Mouse (Mus musculus): Measurements from ENCODE around the gene Fosb. TPM values are rescaled to one million over a fixed set of nuclear protein-coding genes. Genes with fewer than 3 reads are reported as not detected.
"Not testable (repeated sequence)": the region's sequence is repeated elsewhere in the genome, so short reads cannot be mapped to it uniquely, and the experiment has no call there.

The Fosb gene
- polyA plus RNA-seq, 1 experiment from 2014 or later = not detected

DNA sequence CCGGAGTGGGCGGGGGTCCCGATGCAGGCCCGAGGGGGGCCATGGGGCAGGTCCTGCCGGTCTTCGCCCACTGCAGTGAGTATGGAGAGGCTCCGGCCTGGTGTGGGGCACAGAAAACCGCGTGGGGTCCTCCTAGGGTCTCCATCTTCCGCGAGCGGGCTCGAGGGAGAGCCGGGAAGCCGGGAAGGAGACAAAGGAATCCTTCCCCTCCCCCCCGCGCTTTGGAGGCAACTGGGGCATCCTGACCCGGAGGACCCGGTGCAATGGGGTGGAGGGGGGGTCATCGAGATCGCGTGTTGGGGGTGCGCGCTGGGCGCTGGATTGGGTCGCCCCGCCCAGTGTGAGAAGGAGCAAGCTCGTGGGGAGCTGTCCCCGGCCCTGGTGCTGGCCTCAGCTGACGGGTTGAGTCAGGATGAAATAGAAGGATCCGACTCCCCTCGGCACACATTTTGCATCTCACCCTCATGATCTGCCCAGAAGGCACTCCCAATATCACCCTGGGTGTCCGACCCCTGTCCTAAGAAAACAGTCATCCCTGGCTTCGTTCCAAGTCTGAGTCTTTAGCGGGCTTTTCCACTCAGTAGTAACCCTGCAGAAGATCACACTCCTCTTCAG, 27.0 kb downstream of the Fosb start:
- WGBS = under 1% methylated on average over 35 of the region's 35 CpGs
- no peaks in the 10 kb centered on the region for H3K9me3 ChIP-seq (replicated peaks)
- ATAC-seq (ENCODE audit: low FRiP score) = peak; percentile 82
- peak overlapping the region; percentile 79 for H3K4me2 ChIP-seq (replicated peaks)
- peaks cover 19% of the 10 kb centered on the region for H3K36me3 ChIP-seq
- peak overlapping the region; percentile 91 for H3K9ac ChIP-seq
- peak overlapping the region; percentile 89 for H3K27ac ChIP-seq
- peaks cover 40% of the 10 kb centered on the region for H3K27me3 ChIP-seq
- H3K4me1 ChIP-seq = peaks cover 16% of the 10 kb centered on the region
- peak overlapping the region; percentile 78 for H3K4me3 ChIP-seq

DNA sequence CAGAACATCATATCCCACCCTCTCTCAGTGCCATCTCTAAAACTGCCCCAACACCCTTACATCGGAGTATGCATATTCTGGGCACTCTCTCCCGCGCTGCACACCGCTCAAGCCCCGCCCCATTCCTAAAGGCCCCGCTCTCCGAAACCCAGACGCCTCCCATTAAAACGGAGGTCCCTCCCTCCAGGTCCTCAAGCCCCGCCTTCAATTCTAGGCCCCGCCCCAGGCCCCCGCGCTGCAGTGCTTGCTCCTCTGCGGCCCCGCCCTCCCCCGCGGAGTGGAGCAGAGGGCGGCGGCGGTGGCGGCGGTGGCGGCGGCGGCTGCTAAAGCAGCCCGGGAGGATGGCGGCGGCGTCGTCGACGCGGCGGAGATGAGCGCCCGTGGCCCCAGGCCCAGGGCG, 27.5 kb downstream of the Fosb start, which contains the start of gene Rtn2:
Gene Rtn2 (plus strand): TSS at position 240 of the 400 bp plus-strand sequence.
- ATAC-seq (ENCODE audit: low FRiP score) = peak; percentile 85
- 1% methylated on average over 37 of the region's 37 CpGs for WGBS
- peaks cover 45% of the 10 kb centered on the region for H3K27me3 ChIP-seq
- H3K9me3 ChIP-seq (replicated peaks) = no peaks in the 10 kb centered on the region
- H3K36me3 ChIP-seq = peaks cover 14% of the 10 kb centered on the region
- H3K4me2 ChIP-seq (replicated peaks) = peak within 1 kb of the TSS; percentile 79
- H3K4me3 ChIP-seq = peak within 1 kb of the TSS; percentile 78
- H3K4me1 ChIP-seq = peaks cover 16% of the 10 kb centered on the region
- peak within 1 kb of the TSS; percentile 91 for H3K9ac ChIP-seq
- peak within 1 kb of the TSS; percentile 89 for H3K27ac ChIP-seq

DNA sequence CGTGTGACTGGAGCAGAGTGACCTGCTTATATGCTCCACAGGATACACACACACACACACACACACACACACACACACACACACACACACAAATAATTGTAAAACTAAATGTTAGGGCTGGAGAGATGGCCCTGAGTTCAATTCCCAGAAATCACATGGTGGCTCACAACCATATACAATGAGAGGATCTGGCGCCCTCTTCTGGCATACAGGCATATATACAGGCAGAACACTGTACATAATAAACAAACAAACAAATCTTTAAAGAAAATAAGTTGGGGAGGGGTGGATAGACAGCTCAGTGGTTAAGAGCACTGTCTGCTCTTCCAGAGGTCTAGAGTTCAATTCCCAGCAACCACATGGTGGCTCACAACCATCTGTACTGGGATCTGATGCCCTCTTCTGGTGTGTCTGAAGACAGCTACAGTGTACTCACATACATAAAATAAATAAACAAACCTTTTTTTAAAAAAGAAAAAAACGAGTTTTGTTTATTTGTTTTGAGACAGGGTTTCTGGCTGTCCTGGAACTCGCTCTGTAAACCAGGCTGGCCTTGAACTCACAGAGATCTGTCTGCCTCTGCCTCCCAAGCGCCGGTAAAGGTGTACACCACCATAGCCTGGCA, 28.1 kb downstream of the Fosb start:
- peak overlapping the region; percentile 79 for H3K4me2 ChIP-seq (replicated peaks)
- H3K27ac ChIP-seq; H3K9ac ChIP-seq; H3K36me3 ChIP-seq; H3K9me3 ChIP-seq (replicated peaks): not testable (repeated sequence)
- H3K27me3 ChIP-seq = peaks cover 51% of the 10 kb centered on the region
- peaks cover 16% of the 10 kb centered on the region for H3K4me1 ChIP-seq
- WGBS = 40% methylated on average over 6 of the region's 6 CpGs
- ATAC-seq (ENCODE audit: low FRiP score) = peak; percentile 4; the same call in 1 of the 2 replicates
- H3K4me3 ChIP-seq = peak overlapping the region; percentile 78

DNA sequence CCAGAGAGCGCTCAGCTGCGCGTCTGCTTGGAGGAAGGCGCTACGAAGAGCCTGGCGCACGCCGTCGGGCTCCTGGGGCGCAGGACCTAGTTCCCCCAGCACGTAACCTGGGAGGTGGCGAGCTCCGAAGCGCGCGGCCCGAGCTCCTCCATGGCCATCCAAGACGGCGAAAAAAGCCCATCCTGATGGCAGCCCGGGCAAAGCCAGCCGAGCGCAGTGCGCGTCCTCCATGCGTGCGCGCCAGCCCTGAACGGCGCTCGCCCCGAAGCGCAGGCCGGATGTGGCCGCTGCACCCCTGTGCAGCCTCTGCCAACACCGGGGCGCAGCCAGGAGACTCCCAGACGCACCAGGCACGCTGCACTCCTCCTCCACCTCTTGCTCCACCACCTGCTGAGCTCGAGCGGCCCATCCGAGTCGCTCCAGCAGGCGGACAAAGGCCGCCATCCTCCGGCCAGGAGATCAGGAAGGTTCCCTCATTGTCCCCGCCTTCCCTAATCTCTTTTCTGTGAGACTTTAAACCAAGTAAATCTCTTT, 30.2 kb downstream of the Fosb start, which contains the start of gene Ppm1n:
Gene Ppm1n (minus strand): TSS at position 484 of the 534 bp plus-strand sequence.
- Histone ChIP-seq H3K4me1 (peaks cover 16% of the 10 kb centered on the region), H3K27me3 (peaks cover 56% of the 10 kb centered on the region), H3K9me3 (replicated peaks) (no peaks in the 10 kb centered on the region), H3K9ac (peak within 1 kb of the TSS; percentile 27; the same call in 1 of the 2 replicates), H3K36me3 (no peaks in the 10 kb centered on the region), H3K4me2 (replicated peaks) (peak within 1 kb of the TSS; percentile 49), H3K27ac (no peak within 1 kb of the TSS), H3K4me3 (peak within 1 kb of the TSS; percentile 31)
- 1% methylated on average over 46 of the region's 46 CpGs for WGBS
- no peak for ATAC-seq (ENCODE audit: low FRiP score)

DNA sequence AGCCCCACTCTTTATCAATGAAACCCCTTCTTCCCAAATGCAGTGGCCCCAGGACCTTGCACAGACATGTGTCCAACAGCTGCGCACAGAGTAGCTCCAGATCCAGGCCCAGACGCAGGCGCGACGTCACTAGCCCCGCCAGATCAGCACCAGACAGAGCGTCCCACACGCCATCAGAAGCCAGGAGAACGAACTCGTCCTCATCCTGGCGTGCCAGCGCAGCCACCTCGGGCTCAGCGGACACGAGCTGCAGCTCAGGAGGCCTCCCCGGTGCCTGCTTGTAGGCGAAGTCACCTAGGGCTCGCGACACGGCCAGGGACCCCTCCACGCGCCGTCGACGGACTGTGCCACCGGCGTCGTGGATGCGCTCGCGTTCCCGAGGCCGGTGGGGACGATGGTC, 30.8 kb downstream of the Fosb start:
- peak overlapping the region; percentile 49 for H3K4me2 ChIP-seq (replicated peaks)
- no peak overlapping the region for H3K9ac ChIP-seq
- no peak for ATAC-seq (ENCODE audit: low FRiP score)
- H3K27me3 ChIP-seq = peaks cover 56% of the 10 kb centered on the region
- H3K36me3 ChIP-seq = no peaks in the 10 kb centered on the region
- no peak overlapping the region for H3K27ac ChIP-seq
- H3K4me1 ChIP-seq = peaks cover 14% of the 10 kb centered on the region
- H3K9me3 ChIP-seq (replicated peaks) = no peaks in the 10 kb centered on the region
- peak overlapping the region; percentile 31 for H3K4me3 ChIP-seq
- WGBS = 2% methylated on average over 34 of the region's 34 CpGs

DNA sequence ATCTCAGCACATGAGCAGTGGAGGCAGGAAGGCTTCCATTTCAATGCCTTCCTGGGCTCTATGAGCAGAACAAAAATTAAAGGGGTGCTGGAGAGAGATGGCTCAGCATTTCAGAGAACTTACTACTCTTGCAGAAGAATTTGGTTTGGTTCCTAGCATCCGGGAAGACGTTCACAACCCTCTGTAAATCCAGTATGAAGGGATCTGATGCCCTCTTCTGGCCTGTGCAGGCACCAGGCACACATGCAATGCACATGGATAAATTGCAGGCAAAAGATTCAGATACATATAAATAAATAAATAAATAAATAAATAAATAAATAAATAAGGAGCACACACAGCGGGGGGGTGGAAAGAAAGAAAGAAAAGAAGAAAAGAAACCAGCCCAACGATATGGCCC, 33.6 kb downstream of the Fosb start:
- Histone ChIP-seq H3K4me3 (no peak overlapping the region), H3K27ac (no peak overlapping the region), H3K9ac (no peak overlapping the region), H3K4me1 (peaks cover 4% of the 10 kb centered on the region), H3K36me3 (no peaks in the 10 kb centered on the region), H3K4me2 (replicated peaks) (no peak overlapping the region), H3K27me3 (peaks cover 49% of the 10 kb centered on the region), H3K9me3 (replicated peaks) (no peaks in the 10 kb centered on the region)
- no peak for ATAC-seq (ENCODE audit: low FRiP score)
- WGBS = 60% methylated on average over 4 of the region's 4 CpGs

DNA sequence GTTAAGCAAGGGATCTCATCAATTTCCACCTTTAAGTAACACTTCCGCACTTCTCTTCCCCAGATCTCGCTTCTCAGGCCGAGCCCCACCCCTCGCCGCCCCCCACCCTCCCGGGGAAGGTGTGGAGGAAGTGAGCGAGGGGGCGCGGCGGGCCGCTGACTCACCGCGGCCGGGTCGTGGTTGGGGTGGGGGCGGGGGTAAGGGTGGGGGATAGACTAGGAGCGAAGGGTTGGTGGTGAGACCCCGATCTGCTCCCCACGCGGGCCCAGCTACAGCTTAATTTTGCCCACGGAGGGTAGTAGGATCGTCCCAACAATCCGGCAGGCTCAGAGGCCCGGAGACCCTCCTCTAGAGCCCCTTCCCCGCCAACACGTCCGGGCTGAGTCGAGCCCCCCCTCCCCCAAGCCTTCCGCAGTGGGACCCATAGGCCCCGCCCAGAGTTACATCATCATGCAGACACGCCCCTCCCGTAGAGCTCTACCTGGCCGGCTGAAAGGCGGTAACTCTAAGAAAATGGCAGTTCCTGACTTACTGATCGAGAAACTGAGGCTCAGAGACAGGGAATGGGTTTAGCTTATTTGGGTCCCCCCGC, 37.6 kb downstream of the Fosb start:
- peaks cover 9% of the 10 kb centered on the region for H3K27me3 ChIP-seq
- H3K36me3 ChIP-seq = no peaks in the 10 kb centered on the region
- peak overlapping the region; percentile 94 for H3K9ac ChIP-seq
- peak; percentile 69 for ATAC-seq (ENCODE audit: low FRiP score)
- under 1% methylated on average over 35 of the region's 36 CpGs for WGBS
- peak overlapping the region; percentile 97 for H3K4me3 ChIP-seq
- peak overlapping the region; percentile 92 for H3K4me2 ChIP-seq (replicated peaks)
- H3K4me1 ChIP-seq = peaks cover 23% of the 10 kb centered on the region
- no peaks in the 10 kb centered on the region for H3K9me3 ChIP-seq (replicated peaks)
- H3K27ac ChIP-seq = peak overlapping the region; percentile 86

DNA sequence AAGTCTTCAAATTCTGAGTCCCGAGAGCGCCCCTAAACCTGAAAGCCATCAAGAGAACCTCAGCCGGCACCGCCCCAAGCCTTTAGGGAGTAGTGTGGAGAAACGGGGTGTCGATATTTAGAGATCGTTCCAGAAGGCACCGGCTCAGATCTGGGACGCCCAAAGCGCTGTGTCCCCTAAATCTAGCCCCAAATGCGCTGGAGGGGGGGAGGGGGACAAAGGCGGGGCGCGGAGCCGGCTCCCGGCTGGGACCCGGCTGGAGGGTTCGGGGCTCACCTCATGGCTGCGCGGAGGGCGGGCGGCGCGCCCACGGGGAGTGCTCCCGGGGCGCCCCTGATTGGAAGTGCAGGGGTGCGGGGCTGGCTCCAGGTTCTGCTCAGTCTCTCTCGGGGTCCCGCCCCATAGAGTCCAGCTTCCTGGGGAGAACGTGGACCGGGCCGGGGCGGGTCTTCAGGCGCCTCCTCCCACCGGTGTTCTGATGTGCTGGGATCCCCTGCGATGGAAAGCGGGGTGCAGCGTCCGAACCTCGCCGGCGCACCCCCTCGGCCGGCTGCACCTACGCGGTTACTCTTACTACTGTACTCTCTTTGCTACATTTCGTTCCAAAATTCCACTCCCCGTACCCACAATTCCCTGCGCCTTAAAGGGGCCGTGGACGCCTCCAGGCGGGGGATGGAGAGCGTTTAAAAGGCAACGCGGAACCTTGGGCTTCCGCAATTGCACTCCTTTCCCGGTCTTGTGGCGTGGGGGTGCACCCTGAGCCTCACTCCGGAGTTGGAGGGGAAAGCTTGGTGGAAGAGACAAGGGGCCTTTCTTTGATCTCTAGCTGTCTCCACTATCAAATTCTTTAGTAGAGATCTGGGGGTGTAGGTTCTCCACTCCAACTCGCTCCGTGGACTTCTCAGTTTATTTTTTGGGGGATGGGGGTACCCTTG, 38.3 kb downstream of the Fosb start, which contains the start of gene Vasp:
Gene Vasp (minus strand): TSS at position 580 of the 935 bp plus-strand sequence.
- WGBS = under 1% methylated on average over 60 of the region's 62 CpGs
- peaks cover 23% of the 10 kb centered on the region for H3K4me1 ChIP-seq
- H3K36me3 ChIP-seq = no peaks in the 10 kb centered on the region
- peak within 1 kb of the TSS; percentile 86 for H3K27ac ChIP-seq
- H3K9me3 ChIP-seq (replicated peaks) = no peaks in the 10 kb centered on the region
- H3K4me2 ChIP-seq (replicated peaks) = peak within 1 kb of the TSS; percentile 92
- peak within 1 kb of the TSS; percentile 97 for H3K4me3 ChIP-seq
- H3K9ac ChIP-seq = peak within 1 kb of the TSS; percentile 94
- H3K27me3 ChIP-seq = peaks cover 5% of the 10 kb centered on the region
- ATAC-seq (ENCODE audit: low FRiP score) = peak; percentile 81

DNA sequence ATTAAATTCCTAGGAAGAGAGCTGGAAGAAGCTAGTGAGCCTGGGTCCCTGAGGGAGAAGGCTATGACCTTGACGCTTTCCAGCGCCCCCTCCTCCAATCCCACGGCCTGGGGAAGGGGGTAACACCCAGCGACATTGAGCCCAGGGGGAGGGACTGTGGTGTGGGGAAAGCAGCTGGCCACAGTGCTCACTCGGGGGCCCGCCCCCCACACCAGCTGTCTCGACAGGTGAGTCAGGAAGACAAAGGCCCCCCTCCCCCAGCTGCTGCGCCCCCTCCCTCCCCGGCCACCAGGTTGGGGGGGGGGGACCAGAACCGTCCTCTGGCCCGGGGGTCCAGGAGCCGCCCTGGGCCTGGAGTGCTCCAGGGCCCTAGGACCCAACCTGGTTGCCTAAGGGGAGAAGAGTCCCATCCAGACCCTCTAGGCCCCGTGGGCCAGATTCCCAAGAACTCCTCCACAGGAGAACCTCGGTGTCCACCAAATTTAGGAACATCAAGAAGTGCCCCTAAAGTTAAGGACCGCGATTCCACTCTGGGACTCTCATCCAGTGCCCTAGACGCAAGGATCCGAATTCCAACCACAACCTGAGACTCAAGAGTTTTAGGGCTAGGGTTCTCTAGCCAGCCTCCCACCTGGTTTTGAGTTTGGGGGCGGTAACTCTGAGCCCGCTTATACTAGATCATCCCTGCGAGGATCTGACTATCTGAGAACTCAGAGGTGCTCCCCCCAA, 39.2 kb downstream of the Fosb start:
- peak overlapping the region; percentile 86 for H3K27ac ChIP-seq
- peak overlapping the region; percentile 97 for H3K4me3 ChIP-seq
- H3K9ac ChIP-seq = peak overlapping the region; percentile 94
- H3K36me3 ChIP-seq = no peaks in the 10 kb centered on the region
- WGBS = 0% methylated on average over 15 of the region's 21 CpGs
- peaks cover 28% of the 10 kb centered on the region for H3K4me1 ChIP-seq
- peak overlapping the region; percentile 92 for H3K4me2 ChIP-seq (replicated peaks)
- H3K9me3 ChIP-seq (replicated peaks) = no peaks in the 10 kb centered on the region
- no peak for ATAC-seq (ENCODE audit: low FRiP score)
- peaks cover 5% of the 10 kb centered on the region for H3K27me3 ChIP-seq

DNA sequence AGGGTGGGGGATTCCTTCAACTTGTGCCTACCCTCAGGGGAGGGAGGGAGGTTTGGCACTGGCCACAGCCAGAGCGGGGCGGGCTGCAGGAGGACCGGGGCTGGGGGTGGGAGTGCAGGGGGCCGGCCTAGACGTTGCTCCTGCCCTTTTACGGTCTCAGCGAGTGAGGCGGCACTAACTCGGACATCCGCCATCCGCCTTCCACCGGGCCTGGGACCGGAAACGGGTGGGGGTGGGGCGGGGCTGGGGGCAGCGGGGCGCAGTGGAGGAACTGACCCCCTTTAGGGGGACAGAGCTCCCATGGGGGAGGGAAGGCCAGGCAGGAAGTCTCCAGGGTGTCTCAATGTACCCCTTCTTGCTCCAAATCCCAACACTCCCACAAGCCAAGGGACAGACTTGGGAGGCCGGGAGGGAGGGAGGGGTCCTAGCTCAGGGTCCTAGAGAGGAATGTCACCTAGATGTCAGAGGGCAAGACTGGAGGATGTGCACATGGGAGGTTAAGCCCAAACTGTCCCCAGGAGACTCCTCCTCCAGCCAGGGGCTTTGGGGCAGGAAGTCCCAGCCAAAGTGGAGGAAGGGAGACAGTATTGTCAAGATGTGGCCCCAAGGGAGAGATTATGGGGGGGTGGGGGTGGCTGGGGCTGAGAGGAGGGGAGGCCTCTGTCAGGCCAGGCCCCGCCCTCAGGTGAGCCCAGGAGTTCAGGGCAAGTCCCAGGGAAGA, 40.0 kb downstream of the Fosb start:
- Histone ChIP-seq H3K9me3 (replicated peaks) (no peaks in the 10 kb centered on the region), H3K27ac (peak overlapping the region; percentile 48; the same call in 1 of the 2 replicates), H3K36me3 (peaks cover 4% of the 10 kb centered on the region), H3K4me1 (peaks cover 34% of the 10 kb centered on the region), H3K9ac (peak overlapping the region; percentile 75), H3K4me2 (replicated peaks) (peak overlapping the region; percentile 92), H3K4me3 (peak overlapping the region; percentile 97), H3K27me3 (peaks cover 3% of the 10 kb centered on the region)
- ATAC-seq (ENCODE audit: low FRiP score) = no peak
- 0% methylated on average over 17 of the region's 19 CpGs for WGBS
